Mouse (Mus musculus) adrenal gland, adult 8-10 months (tissue): Measurements from ENCODE around the gene Svop. TPM values are rescaled to one million over a fixed set of nuclear protein-coding genes. Genes with fewer than 3 reads are reported as not detected.

ENCODE experiments used
- DNase-seq: peaks from one replicate; pipeline ENCODE4 v3.0.0; 2022
- total RNA-seq, 4 experiments: library from RNA; stranded (reverse); gene quantifications; 2 replicates each; pipeline ENCODE4 v1.2.4; 2022

Svop gene
- total RNA-seq, 4 experiments from 2014 or later, result 3.6 to 5.4 (median 4.9) TPM

DNA sequence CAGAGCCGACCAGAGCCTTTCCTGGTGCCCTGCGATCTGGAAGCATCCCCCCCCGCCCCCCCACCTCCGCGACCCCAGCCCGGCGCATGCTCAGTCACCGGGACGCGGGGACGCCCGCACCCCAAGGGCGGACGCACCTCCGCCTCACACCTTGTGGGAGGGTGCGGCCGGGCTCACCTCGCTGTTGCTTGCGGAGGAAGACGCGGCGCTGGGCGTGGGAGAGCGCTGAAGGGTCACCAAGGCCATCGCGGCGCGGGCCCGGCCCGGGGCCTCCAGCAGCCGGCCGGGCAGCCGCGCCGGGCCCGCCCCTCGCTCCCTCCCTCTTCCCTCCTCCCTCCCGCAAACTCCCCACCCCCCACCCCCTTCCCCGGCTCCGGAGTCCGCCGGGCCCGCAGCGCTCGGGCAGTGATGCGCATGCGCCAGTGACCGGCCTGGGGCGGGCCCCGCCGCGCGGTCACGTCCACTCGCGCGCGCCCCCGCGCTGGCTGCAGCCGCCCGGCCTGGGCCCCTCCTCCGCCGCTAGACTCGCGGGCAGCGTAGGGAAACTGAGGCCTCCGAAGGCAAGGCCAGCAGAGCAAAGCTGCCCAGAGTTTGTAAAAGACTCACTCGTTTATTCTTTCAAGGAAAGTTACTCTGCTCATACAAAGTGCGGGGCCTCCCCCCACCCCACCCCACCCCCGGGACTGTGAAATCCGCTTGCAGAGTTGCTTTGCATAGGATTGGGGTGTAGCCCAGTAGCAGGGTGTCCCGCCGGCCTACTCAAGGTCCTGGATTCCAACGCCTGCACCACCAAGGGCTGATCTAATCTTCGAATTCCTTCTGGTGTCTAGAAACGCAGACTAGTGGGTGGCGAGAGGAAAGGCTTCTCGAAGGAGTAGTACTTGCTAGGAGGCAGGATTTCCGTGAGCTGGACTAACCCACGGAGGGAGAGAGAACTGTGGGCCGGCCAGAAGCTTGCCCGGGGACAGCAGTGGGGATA, 97.6 kb downstream of the Svop start, which contains the start of gene Ssh1:
Ssh1 (minus strand) TSS at position 408 of the 979 bp plus-strand sequence.
- peak; percentile 78 for DNase-seq

DNA sequence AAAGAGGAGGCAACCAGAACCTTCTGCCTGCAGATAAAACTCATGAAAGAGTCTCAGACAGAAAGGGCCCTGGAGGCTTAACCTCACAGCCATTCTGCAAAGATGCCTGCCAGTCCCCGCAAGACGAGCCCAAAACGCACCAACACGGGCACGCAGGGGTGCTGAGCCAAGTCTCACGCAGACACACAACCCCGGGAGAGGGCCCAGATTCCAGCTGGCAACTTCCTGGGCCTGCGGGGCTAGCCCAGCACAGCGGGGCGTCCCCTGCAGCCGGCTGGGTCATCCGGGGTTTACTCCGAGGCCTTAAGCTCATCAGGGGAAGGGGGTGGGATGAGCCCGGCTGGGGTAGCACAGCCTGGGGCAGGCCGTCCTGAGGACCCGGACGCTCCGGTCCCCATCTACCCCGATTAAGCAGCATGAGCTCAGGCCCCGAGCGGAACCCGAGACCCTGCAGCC, 98.3 kb downstream of the Svop start:
- no peak for DNase-seq

DNA sequence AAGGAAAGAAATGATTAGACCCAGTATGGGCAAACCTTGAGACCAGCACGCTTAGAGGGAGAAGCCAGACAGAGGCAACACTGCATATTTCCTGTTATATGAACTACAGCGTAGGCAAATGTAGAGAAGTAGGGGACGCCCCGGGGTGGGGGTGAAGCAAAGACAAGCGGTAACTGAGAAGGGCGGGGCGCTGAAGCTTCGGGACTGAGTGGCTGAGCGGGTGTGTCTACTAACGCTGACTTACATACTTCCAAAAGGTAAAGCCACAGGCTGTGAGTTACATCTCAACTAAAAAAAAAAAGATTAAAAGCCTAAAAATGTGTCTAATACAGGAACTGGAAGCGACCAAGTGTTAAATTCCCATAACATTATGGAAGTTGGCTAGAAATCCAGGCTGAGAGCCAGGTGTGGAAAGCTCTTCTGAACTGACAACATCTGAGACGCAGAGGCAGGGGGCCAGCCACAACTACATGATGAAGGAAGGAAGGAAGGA, 99.0 kb downstream of the Svop start:
- DNase-seq, result no peak

DNA sequence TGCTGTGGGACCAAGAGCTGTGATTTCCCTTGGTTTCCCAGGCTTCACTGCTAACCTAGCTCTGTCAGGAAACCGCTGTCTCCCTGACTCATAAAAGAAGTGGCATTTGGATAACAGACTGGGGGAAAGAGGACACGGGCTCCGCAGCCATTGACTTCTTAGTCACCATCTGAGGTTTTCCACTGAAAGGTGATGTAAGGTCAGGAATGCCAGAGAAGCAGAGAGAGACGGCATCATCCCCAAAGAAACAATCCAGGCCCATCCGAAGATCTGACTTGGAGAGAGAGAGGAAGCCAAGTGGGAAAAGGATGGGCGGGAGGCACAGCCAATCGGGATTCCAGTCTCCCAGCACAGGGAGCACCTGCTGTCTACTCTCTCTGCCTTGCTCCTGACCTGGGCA, 100.2 kb downstream of the Svop start:
- DNase-seq, result no peak

DNA sequence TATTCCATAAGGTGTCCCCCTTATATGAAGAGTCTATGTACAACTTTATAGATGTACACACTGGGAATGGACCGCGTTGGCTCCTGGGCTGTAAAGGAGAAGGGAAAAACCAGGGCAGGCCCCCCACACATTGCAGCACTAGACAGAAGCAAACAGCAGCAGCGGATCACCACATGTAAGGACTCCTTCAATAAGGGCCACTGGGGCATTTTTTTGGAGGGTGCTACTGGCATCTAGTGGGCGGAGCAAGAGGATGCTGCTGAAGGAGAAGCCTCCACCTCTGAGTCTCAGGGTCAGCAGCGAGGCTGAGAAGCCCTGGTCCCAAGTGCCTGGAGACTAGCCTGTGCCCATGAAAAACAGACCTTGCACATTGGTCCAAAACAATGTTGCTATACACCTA, 100.8 kb downstream of the Svop start:
- DNase-seq, result no peak

DNA sequence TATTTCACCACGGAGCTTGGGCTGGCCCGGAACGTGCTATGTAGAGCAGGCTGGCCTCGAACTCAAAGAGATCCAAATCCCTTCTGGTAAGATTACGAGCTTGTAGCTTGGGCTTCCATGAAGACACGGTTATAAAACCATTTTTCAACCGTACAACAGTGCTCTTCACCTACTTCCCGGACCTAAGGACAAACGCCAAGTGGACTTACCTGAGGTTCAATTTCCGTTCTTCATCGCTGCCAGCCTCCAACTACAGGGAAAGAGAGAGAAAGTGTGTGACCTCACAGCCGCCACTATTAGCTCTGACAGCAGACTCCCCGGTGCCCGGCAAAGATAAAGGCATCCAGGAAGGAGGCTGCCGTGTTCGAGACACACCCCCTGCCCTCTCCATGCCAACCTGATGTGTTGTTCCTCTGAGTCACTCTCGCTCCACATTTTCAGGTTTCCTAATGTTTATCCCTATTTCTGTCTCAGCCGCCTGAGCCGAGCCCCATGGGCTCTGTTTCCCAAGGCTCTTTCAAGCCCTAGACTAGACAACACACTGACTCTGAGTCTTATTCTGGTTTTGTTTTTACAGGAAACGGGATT, 101.8 kb downstream of the Svop start:
- no peak for DNase-seq

DNA sequence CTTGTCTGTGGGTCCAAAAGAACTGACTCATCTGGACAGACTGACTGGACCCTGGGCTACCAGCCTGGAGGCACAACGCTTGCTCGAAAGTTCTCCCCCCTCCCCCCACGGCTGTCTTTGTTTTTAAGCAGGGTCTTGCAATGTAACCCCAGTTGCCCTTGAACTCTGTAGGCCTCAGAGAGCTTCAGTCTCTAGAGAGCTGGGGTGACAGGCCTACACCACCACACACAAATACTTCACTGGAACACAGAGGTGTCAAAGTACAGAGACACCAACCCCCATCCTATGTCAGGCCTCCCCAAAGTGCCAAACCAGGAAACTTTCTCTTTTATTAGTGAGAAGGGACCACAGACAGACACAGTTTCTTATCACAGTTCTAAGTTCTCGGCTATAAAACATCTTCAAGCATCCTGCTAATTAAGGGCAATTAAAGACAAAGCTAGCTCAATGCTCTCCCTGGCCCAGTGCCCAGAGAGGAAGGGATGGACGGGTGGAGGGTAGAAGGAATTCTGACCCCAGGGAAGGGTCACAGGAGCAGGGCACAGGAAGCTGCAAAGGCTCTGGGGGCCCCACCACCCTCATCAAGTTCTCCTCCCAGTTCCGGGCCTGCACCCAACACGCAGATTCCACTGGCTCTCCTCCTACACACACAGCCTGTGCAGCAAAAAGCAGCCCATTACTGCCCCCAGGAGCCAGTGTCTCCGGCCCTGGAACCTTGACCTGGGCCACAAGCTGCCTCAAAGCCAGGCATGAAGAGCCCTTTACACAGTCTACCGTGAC, 105.0 kb downstream of the Svop start:
- no peak for DNase-seq

DNA sequence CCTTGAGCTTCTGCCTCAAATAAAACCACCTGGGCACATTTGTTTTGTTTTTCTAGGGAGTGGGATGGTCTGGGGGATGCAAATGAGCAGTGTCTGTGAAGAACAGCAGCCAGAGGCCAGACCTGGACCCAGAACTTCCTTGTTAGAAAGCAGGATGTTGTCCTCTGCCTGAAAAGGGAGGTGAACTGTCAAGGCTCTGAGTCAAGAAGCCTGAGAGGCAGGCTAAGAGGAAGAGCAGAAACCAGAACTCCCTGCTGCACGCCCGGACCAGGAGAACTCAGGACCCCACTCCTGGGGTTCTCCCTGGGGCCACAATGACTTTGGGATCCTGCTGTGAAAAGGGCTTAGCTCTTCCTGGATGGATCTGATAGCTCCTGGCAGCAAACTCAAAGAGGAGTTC, 105.6 kb downstream of the Svop start:
- DNase-seq, result no peak

DNA sequence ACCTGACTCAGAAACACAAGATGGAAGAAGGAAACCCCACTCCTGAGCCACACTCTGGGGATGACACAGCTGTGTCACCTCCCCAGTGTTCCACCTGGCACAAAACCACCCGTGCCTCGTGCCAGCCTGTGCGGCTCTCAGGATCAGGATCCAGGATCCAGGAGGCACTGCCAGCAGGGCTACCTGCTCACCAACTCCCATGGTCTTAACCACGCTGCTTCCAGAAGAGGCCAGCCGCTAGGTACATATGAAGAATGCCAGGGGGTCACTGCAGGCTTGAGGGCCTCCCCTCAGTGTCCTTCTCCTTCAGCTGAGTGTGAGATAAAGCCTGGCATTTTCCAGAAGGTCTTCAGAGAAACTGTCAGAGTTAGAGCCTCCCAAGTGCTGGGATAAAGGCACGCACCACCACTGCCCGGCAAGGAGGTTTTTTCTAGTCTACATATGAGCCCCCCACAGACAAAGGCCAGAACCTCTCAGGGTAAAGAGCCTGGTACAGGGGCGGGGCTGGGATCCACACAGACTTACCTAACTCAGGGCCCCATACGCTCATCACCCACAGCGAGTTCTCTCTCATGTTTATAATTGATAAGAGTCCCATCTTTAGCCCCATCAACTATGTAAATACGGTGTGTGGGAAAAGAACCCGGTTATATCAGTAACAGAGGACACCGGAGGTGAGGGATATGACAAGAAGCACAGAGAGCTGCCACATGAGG, 107.2 kb downstream of the Svop start:
- DNase-seq, result no peak

DNA sequence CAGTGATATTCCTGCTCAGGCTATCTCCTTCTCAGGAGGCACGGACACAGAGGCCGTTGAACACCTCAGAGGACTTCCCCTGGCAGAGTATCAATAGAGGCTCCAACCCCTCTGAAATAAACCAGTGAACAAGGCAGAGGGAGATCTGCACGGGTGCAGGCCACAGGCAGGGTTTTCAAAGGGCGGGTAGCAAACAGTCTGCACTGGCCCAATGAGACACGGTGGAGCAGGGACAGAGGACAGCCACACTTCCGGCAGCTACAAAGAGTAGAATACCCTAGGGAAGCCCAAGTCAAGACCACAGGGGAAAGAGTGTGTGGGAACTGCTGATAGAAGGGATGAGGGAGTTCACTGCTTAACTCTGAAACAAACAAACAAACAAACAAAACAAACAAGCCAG, 107.8 kb downstream of the Svop start:
- DNase-seq, result no peak

DNA sequence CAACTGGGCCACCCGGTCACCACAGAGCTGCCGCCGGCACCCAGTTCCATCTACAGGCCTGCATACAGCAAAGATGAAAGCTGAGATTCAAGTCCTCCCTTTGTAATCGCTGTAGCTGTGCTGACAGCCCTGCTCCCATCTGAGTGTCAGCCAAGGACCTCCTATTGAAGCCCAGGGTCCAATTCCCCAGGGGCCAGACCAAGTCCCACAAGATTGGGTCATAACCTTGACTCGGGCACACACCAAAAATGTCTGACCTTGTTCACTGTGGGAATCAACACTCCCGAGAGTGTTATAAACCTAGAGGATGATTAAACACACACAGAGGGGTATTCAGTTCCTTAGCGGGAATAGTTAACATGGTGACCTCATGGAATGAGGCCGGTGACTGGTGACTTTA, 109.5 kb downstream of the Svop start:
- no peak for DNase-seq

DNA sequence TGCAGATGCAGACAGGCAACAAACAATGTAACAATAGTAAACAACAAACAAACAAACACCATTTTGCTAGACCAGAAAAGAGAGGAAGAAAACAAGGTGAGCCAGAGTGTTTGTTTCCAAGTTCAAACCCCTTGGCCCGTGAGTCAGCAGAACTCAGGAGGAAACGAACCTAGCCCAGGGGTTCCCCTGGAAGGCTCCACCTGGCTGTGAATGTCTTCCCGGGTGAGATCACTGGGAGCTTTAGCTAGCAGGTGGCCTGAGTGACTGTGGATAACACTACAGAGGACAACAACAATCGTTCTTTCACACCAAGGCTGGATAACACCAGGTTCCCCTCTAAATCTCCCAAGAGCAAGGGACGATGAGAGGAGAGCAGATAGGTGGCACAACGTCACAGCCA, 110.2 kb downstream of the Svop start:
- DNase-seq, result no peak

DNA sequence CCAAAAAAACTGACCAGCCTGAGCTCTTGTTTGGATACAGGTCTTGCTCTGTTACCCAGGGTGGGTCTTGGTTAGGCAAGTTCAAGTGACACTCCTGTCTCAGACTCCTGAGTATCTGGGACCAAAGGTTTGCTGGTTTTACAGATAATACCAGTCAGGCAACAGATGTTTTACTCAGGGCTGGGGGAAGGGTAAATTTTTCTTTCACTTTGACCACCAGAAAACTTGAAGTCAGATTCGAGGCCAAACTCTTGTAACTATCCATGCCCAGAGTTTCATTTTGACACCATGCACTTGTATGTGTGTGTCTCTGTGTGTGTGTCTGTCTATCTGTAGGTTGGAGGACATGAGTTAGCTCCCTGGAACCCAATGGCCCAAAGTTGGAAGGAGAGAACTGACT, 110.9 kb downstream of the Svop start:
- DNase-seq, result no peak

DNA sequence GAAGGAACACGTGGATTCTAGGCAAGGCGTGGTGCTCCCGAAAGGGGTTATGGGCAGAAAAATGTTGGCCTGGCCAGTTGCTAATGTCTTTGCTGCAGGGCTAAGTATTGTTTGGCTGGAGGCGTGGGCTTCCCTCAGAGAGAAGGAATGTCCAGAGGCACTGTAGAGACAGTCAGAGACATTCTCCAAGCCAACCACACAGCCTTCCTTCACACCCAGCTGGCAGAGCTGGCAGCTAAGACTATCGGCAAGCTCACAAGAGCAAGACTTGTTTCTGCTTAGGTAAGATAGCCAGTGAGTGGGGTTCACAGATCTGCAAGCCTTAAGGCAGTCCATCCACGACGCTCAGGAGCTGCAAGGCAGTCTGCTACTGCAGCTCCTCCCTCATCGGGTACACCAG, 114.1 kb downstream of the Svop start:
- DNase-seq, result no peak

Other genes with a start within 250 kb of the Svop start
- 10 to 100 TPM; 47.0 to 99.8 (median 77.0) TPM for gene Coro1c, start 182.8 kb downstream of the Svop start, total RNA-seq
- gene Ssh1, start 97.7 kb downstream of the Svop start, total RNA-seq, result 10 to 100 TPM; 17.3 to 32.2 (median 23.3) TPM
- not detected for gene Dao, start 87.9 kb downstream of the Svop start, total RNA-seq
- 10 to 100 TPM; 32.0 to 61.9 (median 50.0) TPM for gene Usp30, start 26.1 kb downstream of the Svop start, total RNA-seq
- gene Alkbh2, start 36.6 kb upstream of the Svop start, total RNA-seq, result 10 to 100 TPM in 3 of 4 experiments, 1 to 10 TPM in 1; 5.8 to 13.5 (median 11.7) TPM
- gene Ung, start 38.8 kb upstream of the Svop start, total RNA-seq, result 1 to 10 TPM; 2.4 to 3.1 (median 2.8) TPM
- gene Acacb, start 55.0 kb upstream of the Svop start, total RNA-seq, result 10 to 100 TPM; 68.9 to 85.3 (median 72.7) TPM
- not detected for gene Foxn4, start 182.2 kb upstream of the Svop start, total RNA-seq
- gene Myo1h, start 197.6 kb upstream of the Svop start, total RNA-seq, result 1 to 10 TPM in 1 of 4 experiments, under 1 TPM in 3; 0.70 to 1.1 (median 0.81) TPM